Mouse (Mus musculus) lung, adult 10 weeks (tissue): Measurements from ENCODE around the gene Slc22a14. TPM values are rescaled to one million over a fixed set of nuclear protein-coding genes. Genes with fewer than 3 reads are reported as not detected.

Experiments used
- polyA plus RNA-seq: library from polyadenylated mRNA; stranded (reverse); fragments of 350-450 nt; fragmentation: Illumina TruSeq; extraction: RNeasy Lipid Tissue Mini Kit (QIAGEN cat#74804); gene quantifications from one replicate; pipeline ENCODE4 v1.2.3, GENCODE M21; 2014; ENCODE audit warnings: low read depth, low replicate concordance; ENCODE audit not compliant: insufficient read depth

Gene Slc22a14
- polyA plus RNA-seq: 1.2 TPM

GRCm38 (mm10) chr9:119365284-119365683, at the start of gene Slc22a14:
Gene Slc22a14 (minus strand): TSS chr9:119365553.

GRCm38 (mm10) chr9:119401801-119402214, 36.5 kb upstream of the Slc22a14 start, which contains the start of gene Acvr2b:
Gene Acvr2b (plus strand): TSS chr9:119402118.

GRCm38 (mm10) chr9:119357331-119358057, 7.9 kb downstream of the Slc22a14 start, which contains the start of gene Xylb:
Gene Xylb (plus strand): TSS chr9:119357381.

GRCm38 (mm10) chr9:119340909-119341816, 24.2 kb downstream of the Slc22a14 start, which contains the start of gene Myd88:
Gene Myd88 (minus strand): TSS chr9:119341411.

GRCm38 (mm10) chr9:119339558-119340211, 25.7 kb downstream of the Slc22a14 start, which contains the start of gene Acaa1a:
Gene Acaa1a (plus strand): TSS chr9:119339676.

GRCm38 (mm10) chr9:119322289-119323259, 42.8 kb downstream of the Slc22a14 start, which contains the start of gene Oxsr1:
Gene Oxsr1 (minus strand): TSS chr9:119322427.

GRCm38 (mm10) chr9:119208998-119209397, 156.4 kb downstream of the Slc22a14 start, which contains the start of gene Slc22a13:
Gene Slc22a13 (minus strand): TSS chr9:119209098.

GRCm38 (mm10) chr9:119158861-119159260, 206.5 kb downstream of the Slc22a14 start, which contains the start of gene Gm47289:
Gene Gm47289 (plus strand): TSS chr9:119159161.

GRCm38 (mm10) chr9:119156278-119157201, 208.8 kb downstream of the Slc22a14 start, which contains the start of gene Acaa1b:
Gene Acaa1b (minus strand): TSS chr9:119157093.

Other genes starting within 250 kb of the Slc22a14 start
- 11.7 TPM for gene Acaa1b, start 208.5 kb downstream of the Slc22a14 start, polyA plus RNA-seq
- not detected for gene Gm47289, start 206.4 kb downstream of the Slc22a14 start, polyA plus RNA-seq
- gene Slc22a13, start 156.5 kb downstream of the Slc22a14 start, polyA plus RNA-seq: not detected
- 17.2 TPM for gene Oxsr1, start 43.1 kb downstream of the Slc22a14 start, polyA plus RNA-seq
- gene Acaa1a, start 25.9 kb downstream of the Slc22a14 start, polyA plus RNA-seq: 104 TPM
- 35.8 TPM for gene Myd88, start 24.1 kb downstream of the Slc22a14 start, polyA plus RNA-seq
- 1.7 TPM for gene Xylb, start 8.2 kb downstream of the Slc22a14 start, polyA plus RNA-seq
- gene Acvr2b, start 36.6 kb upstream of the Slc22a14 start, polyA plus RNA-seq: 1.6 TPM
- gene Exog, start 79.4 kb upstream of the Slc22a14 start, polyA plus RNA-seq: 4.7 TPM
- gene Scn5a, start 213.5 kb upstream of the Slc22a14 start, polyA plus RNA-seq: 1.1 TPM